Mouse (Mus musculus): Measurements from ENCODE around the gene Trip10. TPM values are rescaled to one million over a fixed set of nuclear protein-coding genes. Genes with fewer than 3 reads are reported as not detected.

Trip10 gene
- total and polyA plus RNA-seq, 3 experiments, result 21.5 to 40.0 (median 22.9) TPM

DNA sequence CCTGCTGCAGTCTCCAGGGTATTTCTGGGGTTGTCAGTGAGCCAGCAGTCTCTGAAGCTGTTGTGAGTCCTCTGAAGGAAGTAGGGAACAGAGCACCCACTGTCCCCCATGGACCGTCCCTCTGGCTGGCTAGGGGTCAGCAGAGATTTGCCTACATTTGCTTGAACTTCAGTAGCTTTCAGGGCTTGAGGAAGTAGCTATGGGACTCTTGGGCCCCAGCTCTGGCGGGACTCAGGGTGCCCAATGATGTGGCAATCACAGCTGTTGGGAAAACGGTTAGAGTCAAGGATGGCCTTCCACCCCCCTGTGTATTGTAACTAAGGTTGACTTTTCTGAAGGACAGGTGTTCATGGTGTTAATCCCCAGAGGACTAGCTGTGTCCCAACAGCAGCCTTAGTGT, 31.2 kb downstream of the Trip10 start (continued):
- TF ChIP-seq MYC (IDR thresholded peaks at IDR 0.05; ENCODE audit: low read depth, low read length) (no peak), IRF4 (IDR thresholded peaks at IDR 0.05; ENCODE audit: low read depth, low read length) (peak; percentile 48; the same call in 1 of the 2 replicates), ZMIZ1 (IDR thresholded peaks at IDR 0.05; ENCODE audit: low read depth, low read length) (no peak), HCFC1 (IDR thresholded peaks at IDR 0.05; ENCODE audit: low read depth, low read length) (0 out of 2 replicates have a peak, but pooled peaks have one; percentile 16), CHD2 (IDR thresholded peaks at IDR 0.05; ENCODE audit: low read length) (no peak)

- H3K4me2 ChIP-seq (ENCODE audit: insufficient read depth, low read depth, poor library complexity, severe bottlenecking), result no peak overlapping the region
- dilution Hi-C loops (cut with MboI; ENCODE audit: extremely low pct_ligation_motif_present, extremely low pct_unique_long_range_greater_than_20kb, low sequenced_read_pairs), result no loop called here
- no peak for DNase-seq (ENCODE audit: extremely low read depth)
- no peak overlapping the region for H3K4me3 ChIP-seq (replicated peaks in 1 of 3; ENCODE audit: low read depth in 2 of 3, low read length in 2 of 3, poor library complexity in 1 of 3)
- TF ChIP-seq USF1 (IDR thresholded peaks at IDR 0.05; ENCODE audit: low read depth, low read length) (no peak), ZC3H11A (IDR thresholded peaks at IDR 0.05; ENCODE audit: low read depth, low read length) (no peak), UBTF (IDR thresholded peaks at IDR 0.05; ENCODE audit: low read depth, low read length) (no peak), USF2 (conservative IDR thresholded peaks at IDR 0.05; ENCODE audit: low read depth, low read length) (no peak), BHLHE40 (IDR thresholded peaks at IDR 0.05; ENCODE audit: low read depth, low read length) (no peak), MXI1 (IDR thresholded peaks at IDR 0.05; ENCODE audit: low read depth, low read length) (no peak), RAD21 (IDR thresholded peaks at IDR 0.05; ENCODE audit: low read depth, low read length) (peak; percentile 56), E2F4 (IDR thresholded peaks at IDR 0.05; ENCODE audit: insufficient replicate concordance, low read depth, low read length) (no peak), ETS1 (conservative IDR thresholded peaks at IDR 0.05; ENCODE audit: low read depth, low read length) (no peak), IRF4 (IDR thresholded peaks at IDR 0.05; ENCODE audit: low read depth, low read length) (no peak), JUN (IDR thresholded peaks at IDR 0.05; ENCODE audit: insufficient read depth, low read depth, low read length) (no peak), MYC (IDR thresholded peaks at IDR 0.05; ENCODE audit: low read depth, low read length) (no peak), RCOR1 (conservative IDR thresholded peaks at IDR 0.05; ENCODE audit: low read depth, low read length) (no peak), CTCF (conservative IDR thresholded peaks at IDR 0.05 in 1 of 2, IDR thresholded peaks at IDR 0.05 in 1 of 2; ENCODE audit: low read depth in 2 of 2, low read length in 2 of 2) (peak in 1 of 2 experiments; percentile 66; a peak in 2 of 4 replicates), NELFE (IDR thresholded peaks at IDR 0.05; ENCODE audit: low read depth, low read length) (no peak), EP300 (IDR thresholded peaks at IDR 0.05; ENCODE audit: low read length) (no peak), KAT2A (IDR thresholded peaks at IDR 0.05; ENCODE audit: insufficient replicate concordance, low read length) (no peak), MEF2A (IDR thresholded peaks at IDR 0.05; ENCODE audit: borderline replicate concordance, low read depth, low read length) (no peak), MAZ (IDR thresholded peaks at IDR 0.05; ENCODE audit: low read depth, low read length) (no peak), SMC3 (IDR thresholded peaks at IDR 0.05; ENCODE audit: low read depth, low read length) (peak; percentile 58), SIN3A (IDR thresholded peaks at IDR 0.05; ENCODE audit: low read length) (no peak), CHD2 (IDR thresholded peaks at IDR 0.05; ENCODE audit: low read length) (no peak), NRF1 (IDR thresholded peaks at IDR 0.05; ENCODE audit: low read depth, low read length) (0 out of 2 replicates have a peak, but pooled peaks have one; percentile 12), ZKSCAN1 (IDR thresholded peaks at IDR 0.05; ENCODE audit: borderline replicate concordance, low read depth, low read length) (no peak), POLR2AphosphoS2 (IDR thresholded peaks at IDR 0.05; ENCODE audit: low read depth, low read length) (no peak), HCFC1 (IDR thresholded peaks at IDR 0.05; ENCODE audit: low read depth, low read length) (no peak), MAX (IDR thresholded peaks at IDR 0.05; ENCODE audit: low read length) (no peak), POLR2A (IDR thresholded peaks at IDR 0.05; ENCODE audit: low read depth, low read length) (no peak), TBP (conservative IDR thresholded peaks at IDR 0.05; ENCODE audit: low read depth, low read length) (no peak), ELF1 (IDR thresholded peaks at IDR 0.05; ENCODE audit: low read depth, low read length) (no peak), ZMIZ1 (IDR thresholded peaks at IDR 0.05; ENCODE audit: low read depth, low read length) (no peak), GABPA (IDR thresholded peaks at IDR 0.05; ENCODE audit: insufficient replicate concordance, low read depth, low read length) (no peak), TCF12 (IDR thresholded peaks at IDR 0.05; ENCODE audit: low read depth, low read length) (0 out of 2 replicates have a peak, but pooled peaks have one; percentile 15), PAX5 (IDR thresholded peaks at IDR 0.05; ENCODE audit: low read length) (no peak), JUND (conservative IDR thresholded peaks at IDR 0.05; ENCODE audit: low read depth, low read length) (no peak), MAFK (IDR thresholded peaks at IDR 0.05; ENCODE audit: insufficient replicate concordance, low read length) (no peak)
- peak overlapping the region; percentile 93 for H3K27ac ChIP-seq (ENCODE audit: insufficient read depth, low read depth)
- in situ Hi-C loops (cut with MboI; ENCODE audit: low pct_ligation_motif_present, low pct_unique_long_range_greater_than_20kb, low sequenced_read_pairs), result no loop called here
- H3K27me3 ChIP-seq (replicated peaks), result no peaks in the 10 kb centered on the region
- peaks cover 88% of the 10 kb centered on the region for H3K79me2 ChIP-seq (replicated peaks; ENCODE audit: control insufficient read depth, extremely low read depth, insufficient read depth, poor library complexity, severe bottlenecking)
- peaks cover 8% of the 10 kb centered on the region for H3K9me3 ChIP-seq (replicated peaks; ENCODE audit: low read length)
- peaks cover 27 to 62% of the 10 kb centered on the region in 2 experiments for H3K36me3 ChIP-seq (replicated peaks in 1 of 2; ENCODE audit: control insufficient read depth in 1 of 2, insufficient read depth in 1 of 2, low read length in 1 of 2)
- peaks cover 50 to 74% of the 10 kb centered on the region in 2 experiments for H3K4me1 ChIP-seq (ENCODE audit: control insufficient read depth in 1 of 2, insufficient read depth in 2 of 2)
- H3K9ac ChIP-seq (ENCODE audit: insufficient read depth, low read depth), result no peak overlapping the region
These were observed 34.7 kb downstream of the Trip10 start for GRCm38 (mm10) chr17:57283906-57284305.
